Mouse (Mus musculus) G1E (cell line): ENCODE measurements at regions not wholly inside any gene's neighbourhood (a gene's known extent, or its start where the extent isn't known, plus 50 kb on each side); places are given as distances from the start of the nearest gene placed in this dataset.

ENCODE experiments used
- CTCF ChIP-seq: IDR thresholded peaks from 2 replicates; pipeline ENCODE4 v1.5.1; 2012; ENCODE audit warnings: low read depth, low read length, inconsistent platforms, mixed read lengths
- GATA1 ChIP-seq: IDR thresholded peaks from 2 replicates; pipeline ENCODE4 v1.6.1; 2012; ENCODE audit warnings: borderline replicate concordance, low read length, inconsistent platforms, mixed read lengths
- GATA2 ChIP-seq: IDR thresholded peaks from 2 replicates; pipeline ENCODE4 v1.6.1; 2012; ENCODE audit warnings: low read depth, low read length, inconsistent platforms, borderline replicate concordance
- POLR2AphosphoS5 ChIP-seq: IDR thresholded peaks from 2 replicates; pipeline ENCODE4 v1.6.1; 2012; ENCODE audit warnings: low read depth, low read length, inconsistent platforms; ENCODE audit not compliant: insufficient replicate concordance
- TAL1 ChIP-seq: conservative IDR thresholded peaks from 2 replicates; pipeline ENCODE4 v1.6.1; 2012; ENCODE audit warnings: low read depth, low read length, inconsistent platforms, mixed read lengths

GRCm38 (mm10) chr16:63030399-63030798 is 176.3 kb downstream of the Pros1 start:
- no peak for TF ChIP-seq CTCF
- TF ChIP-seq GATA1, result no peak
- TF ChIP-seq GATA2, result no peak
- no peak for TF ChIP-seq TAL1
- no peak for TF ChIP-seq POLR2AphosphoS5
